Mouse (Mus musculus) forebrain, embryonic 15.5 days (tissue): ENCODE measurements around the gene Ppt2. TPM values are rescaled to one million over a fixed set of nuclear protein-coding genes. Genes with fewer than 3 reads are reported as not detected.
A peak's percentile ranks its signal among the peaks of the same experiment; 100 is the strongest.

Experiments
- ATAC-seq: fragments of 200-750 bp; cut with Nextera tagmentation; replicated peaks from 2 replicates; pipeline ENCODE4 v1.8.0; 2017; ENCODE audit warnings: mild to moderate bottlenecking, moderate TSS enrichment, moderate library complexity
- H3K27ac ChIP-seq: fragments of 300-500 bp; sonication (generic); replicated peaks from 2 replicates; pipeline ENCODE4 v1.5.1; 2015; ENCODE audit warnings: mild to moderate bottlenecking, inconsistent platforms
- H3K27me3 ChIP-seq: fragments of 300-500 bp; sonication (generic); 2 replicates; pipeline ENCODE4 v1.6.1; 2015; ENCODE audit warnings: inconsistent platforms
- H3K36me3 ChIP-seq: fragments of 300-500 bp; sonication (generic); 2 replicates; pipeline ENCODE4 v1.6.1; 2015; ENCODE audit warnings: mild to moderate bottlenecking, inconsistent platforms
- H3K4me1 ChIP-seq: fragments of 300-500 bp; sonication (generic); 2 replicates; pipeline ENCODE4 v1.6.1; 2015; ENCODE audit warnings: inconsistent platforms
- H3K4me2 ChIP-seq: fragments of 300-500 bp; sonication (generic); replicated peaks from 2 replicates; pipeline ENCODE4 v1.6.1; 2015; ENCODE audit warnings: mild to moderate bottlenecking, inconsistent platforms
- H3K4me3 ChIP-seq: fragments of 300-500 bp; sonication (generic); 2 replicates; pipeline ENCODE4 v1.5.1; 2015; ENCODE audit warnings: mild to moderate bottlenecking, inconsistent platforms
- H3K9ac ChIP-seq: fragments of 300-500 bp; sonication (generic); replicated peaks from 2 replicates; pipeline ENCODE4 v1.6.1; 2015; ENCODE audit warnings: mild to moderate bottlenecking, inconsistent platforms
- H3K9me3 ChIP-seq: fragments of 300-500 bp; sonication (generic); 2 replicates; pipeline ENCODE4 v1.6.1; 2016; ENCODE audit warnings: inconsistent platforms
- WGBS: fragments of 180-500 bp; shearing (Covaris S2); methylation state at CpG from one replicate; pipeline ENCODE4 v1.1.7; 2015; ENCODE audit warnings: mixed read lengths; 5-methylcytosine and 5-hydroxymethylcytosine counted together
- polyA plus RNA-seq: library from polyadenylated mRNA; unstranded; fragments of >200 nt; fragmentation: Nextera tagmentation; extraction: Ambion mirVana; gene quantifications from 2 replicates; pipeline ENCODE4 v1.2.1, GENCODE M21; 2015

The Ppt2 gene
- polyA plus RNA-seq, 1 experiment from 2014 or later: 18.2 TPM

DNA sequence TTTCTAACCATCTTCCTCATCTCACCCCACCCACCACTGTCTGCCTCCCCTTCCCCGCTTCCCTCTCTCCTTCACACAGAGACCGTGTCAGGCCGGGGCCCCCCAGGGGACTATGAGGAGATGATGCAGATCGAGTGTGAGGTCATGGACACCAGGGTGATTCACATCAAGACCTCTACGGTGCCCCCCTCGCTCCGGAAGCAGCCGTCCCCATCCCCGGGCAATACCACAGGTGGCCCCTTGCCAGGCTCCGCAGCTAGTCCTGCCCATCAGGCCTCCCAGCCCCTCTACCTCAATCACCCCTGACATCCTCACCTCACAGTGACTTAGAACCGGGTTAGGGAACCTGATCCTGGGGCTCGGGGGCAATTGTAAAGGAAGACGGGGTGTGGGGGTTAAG is 26.1 kb upstream of the Ppt2 start:
- no peak overlapping the region for H3K4me2 ChIP-seq
- H3K4me1 ChIP-seq: no peaks in the 10 kb centered on the region
- H3K9me3 ChIP-seq: no peaks in the 10 kb centered on the region
- WGBS: 92% methylated on average over 13 of the region's 13 CpGs
- no peaks in the 10 kb centered on the region; the same call in 1 of the 2 replicates for H3K27me3 ChIP-seq
- ATAC-seq: no peak
- no peak overlapping the region for H3K27ac ChIP-seq
- peaks cover 50% of the 10 kb centered on the region for H3K36me3 ChIP-seq
- no peak overlapping the region for H3K9ac ChIP-seq
- H3K4me3 ChIP-seq: no peak overlapping the region

DNA sequence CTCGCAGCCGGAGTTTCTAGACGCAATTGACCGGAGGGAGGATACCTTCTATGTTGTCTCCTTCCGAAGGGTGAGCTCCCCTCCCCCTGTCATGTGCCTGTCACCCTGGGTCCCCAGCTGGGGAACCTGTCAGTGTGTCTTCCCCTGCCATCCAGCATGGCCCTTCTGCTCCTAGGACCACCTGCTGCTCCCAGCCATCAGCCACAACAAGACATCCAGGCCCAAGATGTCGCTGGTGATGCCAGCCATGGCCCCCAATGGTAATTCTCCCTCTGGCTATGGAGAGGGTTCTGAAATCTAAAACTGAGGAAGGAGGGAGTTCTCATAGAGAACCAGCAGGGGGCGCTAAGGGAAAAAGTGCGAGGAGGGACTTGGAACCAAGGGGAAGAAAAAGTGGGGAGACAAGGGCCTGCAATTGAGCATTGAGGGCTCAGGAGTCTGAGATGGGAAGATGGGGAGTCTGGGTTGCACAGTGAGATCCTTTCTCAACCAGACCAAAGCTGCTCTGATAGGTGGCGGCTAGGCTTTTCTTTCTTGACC is 25.5 kb upstream of the Ppt2 start:
- ATAC-seq: no peak
- H3K9me3 ChIP-seq: no peaks in the 10 kb centered on the region
- H3K27ac ChIP-seq: no peak overlapping the region
- H3K4me2 ChIP-seq: no peak overlapping the region
- no peaks in the 10 kb centered on the region for H3K4me1 ChIP-seq
- no peak overlapping the region for H3K4me3 ChIP-seq
- H3K9ac ChIP-seq: no peak overlapping the region
- H3K36me3 ChIP-seq: peaks cover 56% of the 10 kb centered on the region
- 62% methylated on average over 9 of the region's 9 CpGs for WGBS
- no peaks in the 10 kb centered on the region for H3K27me3 ChIP-seq

DNA sequence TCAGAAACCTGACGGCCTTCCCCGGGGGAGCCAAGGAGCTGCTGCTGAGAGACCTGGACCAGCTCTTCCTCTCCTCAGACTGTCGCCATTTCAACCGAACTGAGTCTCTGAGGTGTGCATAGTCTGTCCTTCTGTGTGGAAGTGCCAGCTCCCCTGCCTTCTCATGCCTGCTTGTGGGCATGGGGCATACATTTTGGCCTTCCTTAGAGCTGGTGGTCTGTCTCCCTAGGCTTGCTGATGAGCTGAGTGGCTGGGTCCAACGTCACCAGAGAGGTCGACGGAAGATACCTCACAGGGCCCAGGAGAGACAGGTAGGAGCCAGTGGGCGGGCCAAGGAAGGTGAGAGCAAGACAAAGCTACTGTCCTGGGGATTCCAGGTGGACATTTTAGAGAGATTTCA is 24.7 kb upstream of the Ppt2 start:
- Histone ChIP-seq H3K9me3 (no peaks in the 10 kb centered on the region), H3K27ac (no peak overlapping the region), H3K9ac (no peak overlapping the region), H3K27me3 (no peaks in the 10 kb centered on the region), H3K4me2 (no peak overlapping the region), H3K36me3 (peaks cover 57% of the 10 kb centered on the region), H3K4me1 (peaks cover 7% of the 10 kb centered on the region), H3K4me3 (no peak overlapping the region)
- 91% methylated on average over 8 of the region's 8 CpGs for WGBS
- ATAC-seq: no peak

DNA sequence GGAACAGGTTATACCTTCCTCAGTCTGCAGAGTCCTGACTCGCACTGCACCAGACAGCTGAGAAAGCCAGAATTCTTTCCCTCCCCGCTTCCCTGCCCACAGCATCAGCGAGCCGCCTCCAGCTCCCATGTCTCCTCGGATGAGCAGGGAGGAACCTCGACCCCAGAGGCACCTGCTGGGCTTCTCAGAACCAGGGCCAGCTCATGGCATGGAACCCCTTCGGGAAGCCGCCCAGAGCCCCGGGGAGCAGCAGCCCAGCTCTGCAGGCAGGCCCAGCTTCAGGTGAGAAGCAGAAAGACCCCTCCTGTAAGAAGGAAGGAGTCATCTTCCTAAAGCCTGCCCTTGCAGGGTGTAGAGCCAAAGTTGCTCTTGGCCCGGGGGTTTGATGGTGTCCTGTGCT is 24.2 kb upstream of the Ppt2 start:
- ATAC-seq: no peak
- H3K9ac ChIP-seq: no peak overlapping the region
- WGBS: 93% methylated on average over 10 of the region's 10 CpGs

DNA sequence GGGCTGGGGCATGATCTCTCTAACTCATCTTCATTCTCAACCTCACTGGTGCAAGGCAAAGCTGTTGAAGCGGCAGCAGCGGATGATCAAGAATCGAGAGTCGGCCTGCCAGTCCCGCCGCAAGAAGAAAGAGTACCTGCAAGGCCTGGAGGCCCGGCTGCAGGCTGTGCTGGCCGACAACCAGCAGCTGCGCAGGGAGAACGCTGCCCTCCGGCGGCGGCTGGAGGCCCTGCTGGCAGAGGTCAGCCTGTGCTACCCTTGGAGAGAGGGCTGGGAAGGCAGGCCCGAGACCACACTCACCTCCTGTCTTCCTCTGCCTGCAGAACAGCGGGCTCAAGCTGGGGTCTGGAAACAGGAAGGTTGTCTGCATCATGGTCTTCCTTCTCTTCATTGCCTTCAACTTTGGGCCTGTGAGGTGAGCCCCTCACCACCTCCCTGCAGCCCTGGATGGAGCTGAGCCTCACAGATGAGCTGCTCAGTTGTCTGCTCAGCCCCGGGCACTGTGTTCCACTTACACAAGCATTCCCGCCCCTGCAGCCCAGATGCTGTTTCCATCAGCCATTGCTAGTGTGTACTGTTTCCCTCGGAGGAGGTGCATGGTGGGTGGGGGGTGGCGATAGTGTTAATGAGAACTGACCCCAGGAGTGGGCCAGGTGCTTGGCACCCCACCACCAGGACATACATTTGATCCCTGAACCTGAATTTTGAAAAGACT is 23.4 kb upstream of the Ppt2 start:
- ATAC-seq: no peak
- H3K9ac ChIP-seq: no peak overlapping the region
- no peaks in the 10 kb centered on the region for H3K9me3 ChIP-seq
- 39% methylated on average over 19 of the region's 19 CpGs for WGBS
- no peak overlapping the region for H3K4me2 ChIP-seq
- no peak overlapping the region for H3K27ac ChIP-seq
- peaks cover 57% of the 10 kb centered on the region for H3K36me3 ChIP-seq
- peaks cover 14% of the 10 kb centered on the region for H3K4me1 ChIP-seq
- no peak overlapping the region for H3K4me3 ChIP-seq
- no peaks in the 10 kb centered on the region for H3K27me3 ChIP-seq

More for the DNA sequence above, 24.2 kb upstream of the Ppt2 start:
- H3K4me1 ChIP-seq: peaks cover 12% of the 10 kb centered on the region
- H3K9me3 ChIP-seq: no peaks in the 10 kb centered on the region
- no peaks in the 10 kb centered on the region for H3K27me3 ChIP-seq
- peaks cover 57% of the 10 kb centered on the region for H3K36me3 ChIP-seq
- no peak overlapping the region for H3K4me3 ChIP-seq
- H3K4me2 ChIP-seq: no peak overlapping the region
- H3K27ac ChIP-seq: no peak overlapping the region

DNA sequence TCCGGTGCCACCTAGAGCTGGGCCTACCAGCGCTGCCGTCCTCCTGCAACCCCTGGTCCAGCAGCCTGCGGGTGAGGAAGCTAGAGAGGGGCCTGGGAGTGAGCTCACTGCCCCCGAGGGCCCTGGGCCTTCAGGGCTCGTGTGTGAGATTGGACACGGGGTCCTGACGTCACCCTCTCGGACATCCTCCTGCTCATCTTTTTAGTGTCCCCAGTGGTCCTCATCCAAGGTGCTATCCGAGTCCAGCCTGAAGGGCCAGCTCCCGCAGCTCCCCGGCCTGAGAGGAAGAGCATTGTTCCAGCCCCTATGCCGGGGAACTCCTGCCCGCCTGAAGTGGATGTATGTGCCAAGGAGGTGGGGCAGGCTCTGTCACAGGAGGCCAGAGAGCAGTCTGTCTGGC is 22.5 kb upstream of the Ppt2 start:
- H3K4me3 ChIP-seq: no peak overlapping the region
- no peak overlapping the region for H3K9ac ChIP-seq

DNA sequence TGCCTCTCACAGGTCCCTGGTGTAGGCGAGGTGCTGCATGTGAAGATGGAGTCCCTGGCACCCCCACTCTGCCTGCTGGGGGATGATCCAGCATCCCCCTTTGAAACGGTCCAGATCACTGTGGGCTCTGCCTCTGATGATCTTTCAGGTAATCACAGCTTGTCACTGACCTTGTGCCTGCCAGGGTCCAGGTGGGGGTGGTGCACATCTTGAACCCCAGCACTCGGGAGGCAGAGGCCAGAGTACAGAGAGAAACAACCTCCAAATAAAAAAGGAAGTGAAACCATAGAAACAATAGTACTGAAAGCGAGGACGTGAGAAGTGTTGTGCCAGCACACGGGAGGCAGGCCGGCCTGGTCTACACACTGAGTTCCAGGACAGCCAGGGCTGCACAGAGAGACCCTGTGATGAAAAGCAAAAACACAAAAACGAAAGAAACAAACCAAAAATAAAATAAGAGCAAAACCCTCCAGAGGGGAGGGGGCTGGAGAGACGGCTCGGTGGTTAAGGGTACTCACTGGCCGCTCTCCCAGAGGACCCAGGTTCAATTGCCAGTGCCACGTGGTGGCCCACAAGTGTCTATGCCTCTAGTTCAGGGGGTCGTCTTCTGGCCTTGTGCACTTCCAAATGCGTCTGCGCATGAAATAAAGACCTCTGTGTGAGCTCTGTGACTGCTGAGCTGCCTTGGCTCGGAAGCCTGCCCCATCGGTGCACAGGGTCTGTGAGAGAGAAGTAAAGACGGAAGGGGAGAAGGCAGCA is 21.0 kb upstream of the Ppt2 start:
- H3K27ac ChIP-seq: no peak overlapping the region
- no peak overlapping the region for H3K4me2 ChIP-seq
- peaks cover 54% of the 10 kb centered on the region for H3K36me3 ChIP-seq
- H3K9ac ChIP-seq: no peak overlapping the region
- no peaks in the 10 kb centered on the region for H3K9me3 ChIP-seq
- no peaks in the 10 kb centered on the region for H3K27me3 ChIP-seq
- 91% methylated on average over 18 of the region's 18 CpGs for WGBS
- peaks cover 33% of the 10 kb centered on the region for H3K4me1 ChIP-seq
- no peak overlapping the region for H3K4me3 ChIP-seq
- ATAC-seq: no peak

More for the DNA sequence above, 22.5 kb upstream of the Ppt2 start:
- no peak overlapping the region for H3K27ac ChIP-seq
- peaks cover 57% of the 10 kb centered on the region for H3K36me3 ChIP-seq
- H3K9me3 ChIP-seq: no peaks in the 10 kb centered on the region
- 88% methylated on average over 14 of the region's 14 CpGs for WGBS
- ATAC-seq: no peak
- H3K27me3 ChIP-seq: no peaks in the 10 kb centered on the region
- H3K4me1 ChIP-seq: peaks cover 23% of the 10 kb centered on the region
- H3K4me2 ChIP-seq: no peak overlapping the region

DNA sequence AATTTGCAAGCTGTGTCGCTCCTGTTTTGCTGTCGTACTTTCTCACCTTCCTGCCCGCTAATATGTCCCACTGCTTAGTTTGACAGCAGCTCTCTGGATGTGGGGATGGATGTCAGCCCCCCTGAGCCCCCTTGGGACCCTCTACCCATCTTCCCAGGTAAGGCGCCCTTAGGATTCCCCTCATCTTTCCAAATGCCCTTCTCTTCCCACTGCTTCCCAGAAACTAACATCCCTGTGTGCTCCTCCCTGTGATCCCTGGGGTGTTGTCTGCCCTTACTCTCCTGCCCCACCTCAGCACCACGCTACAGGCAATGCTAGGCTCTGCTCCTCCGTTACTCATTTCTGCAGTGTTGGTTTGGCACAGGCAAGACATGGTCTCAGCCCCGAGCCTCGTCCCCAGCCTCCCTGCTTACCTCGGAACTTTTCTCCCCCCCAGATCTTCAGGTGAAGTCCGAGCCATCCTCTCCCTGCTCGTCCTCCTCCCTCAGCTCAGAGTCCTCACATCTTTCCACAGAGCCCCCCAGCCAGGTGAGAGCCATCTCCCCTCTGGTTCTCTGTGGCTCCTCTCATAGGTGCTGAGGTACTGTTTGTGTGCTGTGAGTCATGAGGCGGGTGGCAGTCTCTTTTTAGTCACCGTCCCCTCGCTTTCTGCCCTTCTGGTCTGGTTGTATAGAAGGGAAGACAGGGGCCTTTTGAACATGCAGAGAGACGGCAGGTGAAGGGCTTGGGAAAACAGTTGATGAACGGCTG is 20.0 kb upstream of the Ppt2 start:
- Histone ChIP-seq H3K4me3 (peak overlapping the region; percentile 97), H3K4me1 (peaks cover 37% of the 10 kb centered on the region), H3K9me3 (no peaks in the 10 kb centered on the region), H3K4me2 (peak overlapping the region; percentile 92), H3K36me3 (peaks cover 45% of the 10 kb centered on the region), H3K9ac (no peak overlapping the region; the same call in 1 of the 2 replicates), H3K27ac (no peak overlapping the region), H3K27me3 (no peaks in the 10 kb centered on the region)
- WGBS: 85% methylated on average over 16 of the region's 16 CpGs
- ATAC-seq: no peak

DNA sequence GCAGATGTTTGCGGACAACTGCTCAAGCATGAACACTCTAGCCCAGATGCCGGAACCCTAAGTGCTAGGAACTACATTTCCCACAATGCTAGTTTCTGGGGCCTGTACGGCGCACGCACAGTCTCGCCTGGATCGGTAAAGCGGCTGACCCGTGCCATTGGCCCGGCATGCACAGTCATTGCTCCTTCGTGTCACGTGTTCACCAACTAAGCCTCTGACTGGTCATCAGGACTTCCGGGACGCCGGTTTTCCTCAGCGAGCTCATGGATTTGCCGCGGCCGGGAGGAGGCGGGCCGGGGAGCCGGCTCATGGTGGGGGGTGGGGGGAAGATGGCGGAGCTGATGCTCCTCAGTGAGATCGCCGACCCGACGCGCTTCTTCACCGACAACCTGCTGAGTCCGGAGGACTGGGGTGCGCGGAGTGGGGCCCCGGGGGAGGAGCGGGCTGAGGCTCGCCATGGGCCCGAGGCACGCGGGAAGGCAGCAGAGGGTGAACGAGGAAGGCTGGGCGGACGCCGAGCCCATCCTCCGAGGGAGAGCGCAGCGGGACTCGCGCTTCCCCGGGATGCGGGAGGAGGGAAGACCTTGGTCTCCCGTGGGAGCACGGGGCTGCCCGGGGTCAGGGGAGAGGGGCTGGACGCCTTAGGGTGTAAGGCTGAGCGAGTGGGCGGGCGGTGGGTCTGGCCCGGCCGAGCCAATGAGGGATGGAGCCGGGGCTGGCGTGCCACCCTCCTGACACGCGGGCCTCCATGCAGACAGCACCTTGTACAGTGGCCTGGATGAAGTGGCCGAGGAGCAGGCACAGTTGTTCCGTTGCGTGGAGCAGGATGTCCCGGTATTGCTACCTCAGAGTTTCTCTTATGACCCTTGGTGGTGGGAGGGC is 18.8 kb upstream of the Ppt2 start, which contains the start of gene Atf6b:
Atf6b (plus strand) TSS at position 241 of the 882 bp plus-strand sequence.
- Histone ChIP-seq H3K9ac (peak within 1 kb of the TSS; percentile 97), H3K9me3 (no peaks in the 10 kb centered on the region), H3K4me2 (peak within 1 kb of the TSS; percentile 92), H3K4me3 (peak within 1 kb of the TSS; percentile 97), H3K27ac (peak within 1 kb of the TSS; percentile 76), H3K27me3 (no peaks in the 10 kb centered on the region), H3K36me3 (peaks cover 34% of the 10 kb centered on the region), H3K4me1 (peaks cover 37% of the 10 kb centered on the region)
- peak; percentile 97 for ATAC-seq
- under 1% methylated on average over 66 of the region's 66 CpGs for WGBS

DNA sequence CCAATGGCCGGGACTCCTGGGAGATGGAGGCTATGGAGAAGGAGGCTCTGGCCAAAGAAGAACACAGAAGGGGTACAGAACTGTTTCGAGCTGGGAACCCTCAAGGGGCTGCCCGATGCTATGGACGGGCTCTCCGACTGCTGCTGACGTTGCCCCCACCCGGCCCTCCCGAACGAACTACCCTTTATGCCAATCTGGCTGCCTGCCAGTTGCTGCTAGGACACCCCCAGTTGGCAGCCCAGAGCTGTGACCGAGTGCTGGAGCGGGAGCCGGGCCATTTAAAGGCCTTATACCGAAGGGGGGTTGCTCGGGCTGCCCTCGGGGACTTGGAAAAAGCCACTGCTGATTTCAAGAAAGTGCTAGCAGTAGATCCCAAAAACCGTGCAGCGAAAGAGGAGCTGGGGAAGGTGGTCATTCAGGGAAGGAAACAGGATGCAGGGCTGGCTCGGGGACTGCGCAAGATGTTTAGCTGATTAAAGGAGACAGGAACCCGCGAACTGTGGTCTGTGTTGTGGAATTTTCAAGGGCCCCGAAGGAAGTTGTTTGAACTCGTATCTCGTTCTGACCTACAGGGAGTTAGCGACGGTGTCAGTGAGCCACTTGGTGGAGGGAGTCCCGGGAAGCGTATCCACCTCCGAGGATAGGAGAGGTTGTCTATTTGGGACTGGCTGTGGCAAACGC is 17.7 kb upstream of the Ppt2 start:
- no peak for ATAC-seq
- 88% methylated on average over 30 of the region's 30 CpGs for WGBS
- peaks cover 43% of the 10 kb centered on the region for H3K4me1 ChIP-seq
- no peaks in the 10 kb centered on the region for H3K27me3 ChIP-seq
- peaks cover 22% of the 10 kb centered on the region for H3K36me3 ChIP-seq
- no peak overlapping the region for H3K9ac ChIP-seq
- H3K4me3 ChIP-seq: peak overlapping the region; percentile 97
- peak overlapping the region; percentile 67 for H3K4me2 ChIP-seq
- no peak overlapping the region for H3K27ac ChIP-seq
- H3K9me3 ChIP-seq: no peaks in the 10 kb centered on the region
